Mouse (Mus musculus) heart, adult 2 months (tissue): ENCODE measurements around the gene Hoxc9.

Experiments used
- CTCF ChIP-seq: fragments of 200-600 bp; IDR thresholded peaks from 2 replicates; pipeline ENCODE4 v1.8.1; 2022; ENCODE audit warnings: antibody characterized with exemption, mild to moderate bottlenecking, moderate library complexity
- POLR2A ChIP-seq: fragments of 200-500 bp; IDR thresholded peaks from 2 replicates; pipeline ENCODE4 v1.6.1; 2011; ENCODE audit warnings: mild to moderate bottlenecking, low read depth, low read length, control low read depth; ENCODE audit not compliant: insufficient read depth

DNA sequence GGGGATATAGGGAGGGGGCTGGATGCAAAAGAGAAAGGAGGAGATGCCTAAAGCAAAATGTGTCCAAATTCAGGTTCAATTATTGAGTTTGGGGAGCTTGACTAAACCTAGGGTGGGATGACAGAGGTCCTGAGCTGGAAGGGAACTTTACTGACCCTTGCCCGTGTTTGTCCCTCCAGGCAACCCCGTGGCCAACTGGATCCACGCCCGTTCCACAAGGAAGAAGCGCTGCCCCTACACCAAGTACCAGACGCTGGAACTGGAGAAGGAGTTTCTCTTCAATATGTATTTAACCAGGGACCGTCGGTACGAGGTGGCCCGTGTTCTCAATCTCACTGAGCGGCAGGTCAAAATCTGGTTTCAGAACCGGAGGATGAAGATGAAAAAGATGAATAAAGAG lies 7.5 kb downstream of the Hoxc9 start:
- TF ChIP-seq CTCF (no peak), POLR2A (no peak)
